Mouse (Mus musculus) lung, postnatal 4 days (tissue): ENCODE measurements at regions not wholly inside any gene's neighbourhood (a gene's known extent, or its start where the extent isn't known, plus 50 kb on each side); places are given as distances from the start of the nearest gene placed in this dataset.

ENCODE experiments used
- DNase-seq, 2 experiments: peaks; one replicate each; pipeline ENCODE4 v3.0.0; 2021

- DNase-seq, result peak in 1 of 2 experiments; percentile 28
Measured at GRCm38 (mm10) chr11:17464875-17465274, 207.5 kb downstream of the C1d start.

GRCm38 (mm10) chr11:17468431-17469165 lies 211.2 kb downstream of the C1d start:
- DNase-seq, result no peak

GRCm38 (mm10) chr11:17481436-17481996 lies 224.1 kb downstream of the C1d start:
- DNase-seq, result peak; percentile 5 to 42

GRCm38 (mm10) chr11:17483849-17484441 lies 226.6 kb downstream of the C1d start:
- no peak for DNase-seq

- DNase-seq, result no peak
Measured at GRCm38 (mm10) chr11:17501120-17502043, 244.0 kb downstream of the C1d start.

- no peak for DNase-seq
Measured at GRCm38 (mm10) chr11:17502052-17502451, 244.7 kb downstream of the C1d start.

- DNase-seq, result no peak
Measured at GRCm38 (mm10) chr11:17522220-17522919, 265.0 kb downstream of the C1d start.

- DNase-seq, result no peak
Measured at GRCm38 (mm10) chr11:17523329-17523728, 265.9 kb downstream of the C1d start.

GRCm38 (mm10) chr11:17524985-17525775 lies 267.8 kb downstream of the C1d start:
- DNase-seq, result no peak

- DNase-seq, result no peak
Measured at GRCm38 (mm10) chr11:17526476-17526875, 269.1 kb downstream of the C1d start.

- peak; percentile 37 to 72 for DNase-seq
Measured at GRCm38 (mm10) chr11:17528609-17529008, 271.2 kb downstream of the C1d start.

- no peak for DNase-seq
Measured at GRCm38 (mm10) chr11:17533706-17534105, 276.3 kb downstream of the C1d start.

GRCm38 (mm10) chr11:17546286-17546685 lies 288.9 kb downstream of the C1d start:
- DNase-seq, result no peak

- no peak for DNase-seq
Measured at GRCm38 (mm10) chr11:17549148-17549547, 291.8 kb downstream of the C1d start.

GRCm38 (mm10) chr11:17555276-17555675 lies 297.9 kb downstream of the C1d start:
- DNase-seq, result no peak

- DNase-seq, result no peak
Measured at GRCm38 (mm10) chr11:17591780-17592487, 334.6 kb downstream of the C1d start.

GRCm38 (mm10) chr11:17603726-17604493 lies 346.5 kb downstream of the C1d start:
- DNase-seq, result peak; percentile 52 to 68

- DNase-seq, result no peak
Measured at GRCm38 (mm10) chr11:17620462-17621248, 333.0 kb downstream of the Etaa1 start.

GRCm38 (mm10) chr11:17629541-17630171 lies 324.0 kb downstream of the Etaa1 start:
- no peak for DNase-seq
